Mouse (Mus musculus) liver, embryonic 15.5 days (tissue): ENCODE results near the gene Ppat. TPM values are rescaled to one million over a fixed set of nuclear protein-coding genes. Genes with fewer than 3 reads are reported as not detected.

ENCODE experiments used
- ATAC-seq: fragments of 200-750 bp; cut with Nextera tagmentation; 2 replicates; pipeline ENCODE4 v1.8.0; 2017; ENCODE audit warnings: moderate number of reproducible peaks, mild to moderate bottlenecking, moderate library complexity; ENCODE audit not compliant: insufficient read depth
- H3K27ac ChIP-seq: fragments of 300-500 bp; sonication (generic); replicated peaks from 2 replicates; pipeline ENCODE4 v1.5.1; 2015; ENCODE audit warnings: mild to moderate bottlenecking, inconsistent platforms
- H3K27me3 ChIP-seq: fragments of 300-500 bp; sonication (generic); 2 replicates; pipeline ENCODE4 v1.6.1; 2015; ENCODE audit warnings: mild to moderate bottlenecking, inconsistent platforms
- H3K36me3 ChIP-seq: fragments of 300-500 bp; sonication (generic); replicated peaks from 2 replicates; pipeline ENCODE4 v1.6.1; 2015; ENCODE audit warnings: moderate library complexity, mild to moderate bottlenecking, inconsistent platforms
- H3K4me1 ChIP-seq: fragments of 300-500 bp; sonication (generic); replicated peaks from 2 replicates; pipeline ENCODE4 v1.6.1; 2015; ENCODE audit warnings: inconsistent platforms
- H3K4me2 ChIP-seq: fragments of 300-500 bp; sonication (generic); 2 replicates; pipeline ENCODE4 v1.6.1; 2015; ENCODE audit warnings: moderate library complexity, mild to moderate bottlenecking, inconsistent platforms
- H3K4me3 ChIP-seq: fragments of 300-500 bp; sonication (generic); replicated peaks from 2 replicates; pipeline ENCODE4 v1.5.1; 2015; ENCODE audit warnings: mild to moderate bottlenecking, inconsistent platforms
- H3K9ac ChIP-seq: fragments of 300-500 bp; sonication (generic); 2 replicates; pipeline ENCODE4 v1.6.1; 2015; ENCODE audit warnings: moderate library complexity, mild to moderate bottlenecking, inconsistent platforms
- H3K9me3 ChIP-seq: fragments of 300-500 bp; sonication (generic); replicated peaks from 2 replicates; pipeline ENCODE4 v1.6.1; 2016; ENCODE audit warnings: inconsistent platforms
- WGBS: fragments of 180-500 bp; shearing (Covaris S2); methylation state at CpG from one replicate; pipeline ENCODE4 v1.1.7; 2015; ENCODE audit warnings: mixed read lengths; ENCODE audit not compliant: insufficient replicate concordance; 5-methylcytosine and 5-hydroxymethylcytosine counted together
- polyA plus RNA-seq: library from polyadenylated mRNA; unstranded; fragments of >200 nt; fragmentation: Nextera tagmentation; extraction: Ambion mirVana; gene quantifications from 2 replicates; pipeline ENCODE4 v1.2.1, GENCODE M21; 2015

Ppat gene
- polyA plus RNA-seq, 1 experiment from 2014 or later: 23.1 TPM

DNA sequence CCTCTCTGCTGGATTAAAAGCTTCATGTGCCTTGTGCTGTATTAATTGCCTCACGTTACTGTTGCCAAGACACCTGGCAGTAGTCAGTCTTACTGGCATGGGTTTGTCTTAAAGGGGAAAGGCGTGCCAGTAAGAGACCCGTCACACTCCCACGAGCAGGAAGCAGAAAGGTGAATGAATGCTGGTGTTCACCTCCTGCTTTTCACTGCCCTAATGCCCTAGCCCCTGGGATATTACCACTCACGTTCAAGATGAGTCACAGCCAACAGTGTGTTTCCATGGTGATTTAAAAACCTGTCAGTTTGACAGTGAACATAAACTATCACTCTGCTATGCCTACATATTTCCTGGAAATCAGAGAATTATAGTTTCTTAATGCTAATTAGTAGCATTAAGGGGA, 17.9 kb upstream of the Ppat start:
- Histone ChIP-seq H3K4me1 (peaks cover 10% of the 10 kb centered on the region), H3K4me3 (no peak overlapping the region), H3K27me3 (no peaks in the 10 kb centered on the region), H3K27ac (no peak overlapping the region), H3K36me3 (peaks cover 64% of the 10 kb centered on the region), H3K4me2 (no peak overlapping the region), H3K9me3 (no peaks in the 10 kb centered on the region), H3K9ac (no peak overlapping the region)
- 74% methylated on average over 5 of the region's 5 CpGs for WGBS
- ATAC-seq: no peak

- WGBS: 83% methylated on average over 3 of the region's 3 CpGs
- H3K4me1 ChIP-seq: no peaks in the 10 kb centered on the region
- H3K36me3 ChIP-seq: peaks cover 93% of the 10 kb centered on the region
- H3K27me3 ChIP-seq: no peaks in the 10 kb centered on the region
- no peak overlapping the region for H3K27ac ChIP-seq
- H3K4me3 ChIP-seq: no peak overlapping the region
- H3K4me2 ChIP-seq: no peak overlapping the region
- ATAC-seq: no peak
- H3K9me3 ChIP-seq: no peaks in the 10 kb centered on the region
- H3K9ac ChIP-seq: no peak overlapping the region
Observed at GRCm38 (mm10) chr5:76964651-76965050, 13.3 kb upstream of the Ppat start.

DNA sequence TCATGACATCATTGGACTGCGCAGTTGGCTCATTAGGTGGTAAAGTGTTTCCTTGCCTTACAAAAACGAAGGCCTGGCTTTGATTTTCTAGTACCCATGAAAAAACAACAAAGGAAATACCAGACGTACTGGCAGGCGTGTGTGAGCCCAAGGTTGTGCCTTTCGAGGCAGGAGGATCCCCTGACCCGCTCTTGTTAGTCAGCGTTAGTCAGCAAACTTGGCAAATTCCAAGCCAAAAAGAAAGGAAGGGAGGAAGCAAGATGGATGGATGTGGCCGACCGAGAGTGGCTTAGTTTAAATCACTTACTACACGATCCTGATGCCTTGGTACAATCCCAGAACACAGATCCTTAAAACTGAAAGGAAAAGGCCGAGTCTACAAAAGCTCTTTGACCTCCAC, 11.2 kb upstream of the Ppat start:
- WGBS: 79% methylated on average over 11 of the region's 11 CpGs
- Histone ChIP-seq H3K4me1 (no peaks in the 10 kb centered on the region), H3K27ac (no peak overlapping the region), H3K36me3 (peaks cover 93% of the 10 kb centered on the region), H3K4me2 (no peak overlapping the region), H3K9me3 (no peaks in the 10 kb centered on the region), H3K9ac (no peak overlapping the region), H3K27me3 (no peaks in the 10 kb centered on the region), H3K4me3 (no peak overlapping the region)
- ATAC-seq: no peak

DNA sequence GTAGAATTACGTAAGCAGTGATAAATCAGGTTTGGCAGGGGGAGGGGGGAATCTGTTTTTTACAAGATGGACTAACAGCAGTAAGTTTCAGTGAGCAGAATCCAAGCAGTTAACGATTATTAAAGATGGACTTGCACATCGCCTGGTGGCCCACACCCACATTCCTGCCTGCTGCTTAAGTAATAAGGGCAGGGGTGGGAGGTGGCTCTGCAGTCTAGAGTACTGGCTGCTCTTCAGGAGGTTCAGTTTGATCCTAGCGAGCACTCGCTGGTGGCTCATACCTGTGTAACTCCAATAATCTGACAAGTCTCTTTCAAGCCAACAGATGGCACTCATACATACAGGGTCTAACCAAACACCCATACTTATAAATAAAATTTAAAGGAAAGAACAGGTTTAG, 8.2 kb upstream of the Ppat start:
- H3K27ac ChIP-seq: no peak overlapping the region
- WGBS: 82% methylated on average over 5 of the region's 5 CpGs
- H3K9ac ChIP-seq: no peak overlapping the region
- peaks cover 9% of the 10 kb centered on the region for H3K4me1 ChIP-seq
- no peak overlapping the region for H3K4me2 ChIP-seq
- ATAC-seq: no peak
- no peaks in the 10 kb centered on the region for H3K27me3 ChIP-seq
- H3K4me3 ChIP-seq: no peak overlapping the region
- H3K36me3 ChIP-seq: peaks cover 97% of the 10 kb centered on the region
- no peaks in the 10 kb centered on the region for H3K9me3 ChIP-seq

DNA sequence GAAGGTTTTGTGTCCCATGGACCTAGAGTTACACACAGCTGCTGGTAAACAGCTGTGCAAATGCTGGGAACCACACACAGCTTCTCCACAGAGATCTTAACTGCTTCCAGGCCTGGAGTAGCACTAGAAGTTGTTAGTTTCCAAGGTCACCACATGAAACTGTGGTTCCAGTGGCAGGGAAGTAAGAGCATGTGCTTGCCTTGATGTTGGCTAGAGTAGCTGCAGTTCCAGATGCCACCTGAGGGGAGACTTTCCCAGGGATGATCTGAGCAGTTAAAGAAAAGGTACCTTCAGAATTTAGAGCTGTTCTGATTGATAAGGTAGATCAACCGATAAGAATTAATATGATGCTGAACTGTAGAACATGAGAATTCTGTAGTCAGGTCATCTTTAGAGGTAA, 6.6 kb upstream of the Ppat start:
- Histone ChIP-seq H3K4me3 (no peak overlapping the region), H3K4me1 (peaks cover 23% of the 10 kb centered on the region), H3K9ac (no peak overlapping the region), H3K36me3 (peaks cover 90% of the 10 kb centered on the region), H3K27ac (no peak overlapping the region), H3K4me2 (no peak overlapping the region), H3K9me3 (no peaks in the 10 kb centered on the region), H3K27me3 (no peaks in the 10 kb centered on the region)
- WGBS: 79% methylated on average over 1 of the region's 1 CpGs
- no peak for ATAC-seq

DNA sequence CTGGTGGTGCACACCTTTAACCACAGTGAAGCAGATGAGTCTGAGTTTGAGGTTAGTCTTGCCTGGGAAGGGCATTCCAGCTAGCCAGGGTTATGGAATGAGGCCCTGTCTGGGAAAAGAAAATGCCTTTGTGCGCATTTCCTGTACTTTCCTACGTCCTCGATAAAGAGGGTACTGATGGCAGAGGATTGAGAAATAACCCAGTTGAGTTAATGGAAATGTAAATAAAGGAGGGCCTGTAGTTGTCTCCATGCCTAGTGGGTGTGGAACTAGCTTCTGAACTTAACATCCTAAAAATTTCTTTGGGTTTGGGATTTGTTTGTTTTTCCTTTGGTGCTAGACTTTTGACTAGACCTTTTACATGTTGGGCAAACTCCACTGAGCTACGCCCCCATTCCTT, 4.1 kb upstream of the Ppat start:
- 75% methylated on average over 4 of the region's 4 CpGs for WGBS
- Histone ChIP-seq H3K36me3 (peaks cover 67% of the 10 kb centered on the region), H3K27ac (peak overlapping the region; percentile 33; the same call in 1 of the 2 replicates), H3K27me3 (no peaks in the 10 kb centered on the region), H3K9me3 (no peaks in the 10 kb centered on the region), H3K4me3 (no peak overlapping the region), H3K9ac (no peak overlapping the region), H3K4me2 (no peak overlapping the region), H3K4me1 (peaks cover 36% of the 10 kb centered on the region)
- ATAC-seq: no peak

DNA sequence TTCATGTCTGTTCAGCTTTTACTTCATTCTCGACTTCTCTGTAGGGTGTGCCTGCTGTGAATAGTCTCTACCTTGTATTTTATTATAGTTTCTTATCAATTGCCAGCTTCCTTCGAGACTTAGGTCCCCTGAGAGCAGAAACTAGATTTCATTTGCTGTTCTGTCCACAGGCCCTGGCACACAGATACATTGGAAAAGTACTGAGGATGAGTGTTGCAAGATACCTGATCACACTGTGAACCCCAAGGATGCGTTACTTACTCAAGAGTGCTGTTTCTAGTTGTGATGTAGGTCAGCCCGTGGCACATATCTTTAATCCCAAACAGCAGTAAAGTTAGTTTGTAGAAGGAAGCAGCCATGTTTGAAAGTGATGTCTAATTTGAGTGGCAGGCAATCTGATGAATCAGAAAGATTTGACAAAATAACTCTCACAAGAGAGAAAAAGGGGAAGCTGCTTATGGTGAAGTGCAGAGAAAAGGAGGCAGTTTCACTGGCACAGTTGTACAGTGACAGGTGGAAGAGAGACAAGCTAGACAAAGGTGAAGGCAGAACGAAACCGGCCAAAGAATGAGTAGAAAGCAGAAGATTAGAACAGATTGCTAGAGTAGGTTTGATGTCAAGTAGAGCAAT, 3.0 kb upstream of the Ppat start:
- 57% methylated on average over 6 of the region's 6 CpGs for WGBS

DNA sequence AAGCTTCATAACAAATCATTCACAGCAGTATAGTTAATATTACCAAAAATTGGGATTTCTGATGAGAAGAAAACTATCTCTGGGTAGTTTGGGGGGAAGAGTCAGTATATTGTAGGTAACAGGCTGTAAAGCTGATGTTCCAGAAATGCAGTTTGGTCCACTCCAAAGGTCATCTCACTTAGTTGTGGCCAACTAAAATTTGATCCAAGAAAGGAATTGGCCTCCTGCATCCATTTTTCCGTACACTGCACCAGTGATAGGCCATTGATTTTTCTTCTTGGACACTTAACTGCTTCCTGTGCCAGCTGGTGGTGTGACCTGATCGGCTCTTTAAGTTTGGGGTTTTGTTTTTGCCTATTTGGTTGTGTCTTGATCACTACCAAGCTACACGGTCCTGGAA, 2.4 kb upstream of the Ppat start:
- peaks cover 50% of the 10 kb centered on the region for H3K36me3 ChIP-seq
- peaks cover 48% of the 10 kb centered on the region for H3K4me1 ChIP-seq
- H3K9me3 ChIP-seq: no peaks in the 10 kb centered on the region
- no peak overlapping the region for H3K9ac ChIP-seq
- WGBS: 62% methylated on average over 3 of the region's 3 CpGs
- H3K4me2 ChIP-seq: peak overlapping the region; percentile 97
- peak overlapping the region; percentile 3; the same call in 1 of the 2 replicates for H3K4me3 ChIP-seq
- no peak overlapping the region for H3K27ac ChIP-seq
- H3K27me3 ChIP-seq: no peaks in the 10 kb centered on the region
- ATAC-seq: no peak

More for the DNA sequence above, 3.0 kb upstream of the Ppat start:
- Histone ChIP-seq H3K27ac (0 out of 2 replicates have a peak overlapping the region, but pooled peaks have one; percentile 33), H3K9me3 (no peaks in the 10 kb centered on the region), H3K27me3 (no peaks in the 10 kb centered on the region), H3K4me3 (peak overlapping the region; percentile 3; the same call in 1 of the 2 replicates), H3K9ac (no peak overlapping the region), H3K4me1 (peaks cover 45% of the 10 kb centered on the region), H3K36me3 (peaks cover 56% of the 10 kb centered on the region), H3K4me2 (peak overlapping the region; percentile 97; the same call in 1 of the 2 replicates)
- no peak for ATAC-seq

DNA sequence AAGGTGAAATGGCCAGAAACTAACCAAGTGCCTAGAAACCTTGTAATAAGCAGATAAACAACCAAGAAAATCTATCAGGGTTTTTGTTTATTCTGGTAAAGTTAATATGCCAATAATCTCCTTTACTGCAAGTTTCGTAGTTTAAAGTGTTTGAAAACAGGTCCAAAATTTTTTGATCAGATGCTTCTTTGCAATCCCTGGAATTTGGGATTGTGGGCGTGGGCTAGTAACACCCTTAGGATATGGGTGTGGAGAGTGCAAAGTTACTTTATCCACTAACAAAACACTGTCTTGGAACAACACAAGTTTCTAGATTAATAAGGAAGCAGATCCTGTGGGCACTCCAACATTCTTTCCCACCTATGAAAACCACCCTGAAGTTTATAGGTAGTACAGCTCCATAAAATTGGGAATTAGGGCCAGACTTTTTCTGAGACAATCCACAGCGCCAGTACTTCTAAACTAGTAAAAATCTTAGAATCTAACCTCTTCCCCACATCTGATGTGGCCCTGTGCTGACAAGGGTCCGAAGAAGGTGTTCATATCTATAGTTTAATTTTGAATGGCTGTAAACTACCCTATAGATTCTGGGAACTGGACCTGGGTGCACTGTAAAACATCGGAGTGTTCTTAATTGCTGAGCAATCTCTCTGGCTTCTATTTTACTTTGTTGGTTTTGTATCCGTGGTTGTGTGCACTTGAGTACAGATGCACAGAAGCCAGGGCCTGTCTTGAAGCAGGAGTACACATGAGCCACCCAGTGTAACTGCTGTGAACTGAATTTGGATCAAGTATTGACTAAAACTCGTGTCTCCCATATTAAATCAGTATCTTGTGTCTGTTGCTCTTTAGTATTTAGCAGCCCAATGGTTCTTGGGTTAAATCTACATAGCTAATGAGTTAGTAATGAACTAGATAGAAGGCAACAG, 998 bp upstream of the Ppat start:
- peak overlapping the region; percentile 97 for H3K4me2 ChIP-seq
- H3K27me3 ChIP-seq: no peaks in the 10 kb centered on the region
- peak overlapping the region; percentile 71 for H3K9ac ChIP-seq
- H3K4me3 ChIP-seq: peak overlapping the region; percentile 75
- H3K4me1 ChIP-seq: peaks cover 62% of the 10 kb centered on the region
- peak overlapping the region; percentile 86 for H3K27ac ChIP-seq
- no peak for ATAC-seq
- no peaks in the 10 kb centered on the region for H3K9me3 ChIP-seq
- 4% methylated on average over 7 of the region's 7 CpGs for WGBS
- peaks cover 46% of the 10 kb centered on the region for H3K36me3 ChIP-seq

DNA sequence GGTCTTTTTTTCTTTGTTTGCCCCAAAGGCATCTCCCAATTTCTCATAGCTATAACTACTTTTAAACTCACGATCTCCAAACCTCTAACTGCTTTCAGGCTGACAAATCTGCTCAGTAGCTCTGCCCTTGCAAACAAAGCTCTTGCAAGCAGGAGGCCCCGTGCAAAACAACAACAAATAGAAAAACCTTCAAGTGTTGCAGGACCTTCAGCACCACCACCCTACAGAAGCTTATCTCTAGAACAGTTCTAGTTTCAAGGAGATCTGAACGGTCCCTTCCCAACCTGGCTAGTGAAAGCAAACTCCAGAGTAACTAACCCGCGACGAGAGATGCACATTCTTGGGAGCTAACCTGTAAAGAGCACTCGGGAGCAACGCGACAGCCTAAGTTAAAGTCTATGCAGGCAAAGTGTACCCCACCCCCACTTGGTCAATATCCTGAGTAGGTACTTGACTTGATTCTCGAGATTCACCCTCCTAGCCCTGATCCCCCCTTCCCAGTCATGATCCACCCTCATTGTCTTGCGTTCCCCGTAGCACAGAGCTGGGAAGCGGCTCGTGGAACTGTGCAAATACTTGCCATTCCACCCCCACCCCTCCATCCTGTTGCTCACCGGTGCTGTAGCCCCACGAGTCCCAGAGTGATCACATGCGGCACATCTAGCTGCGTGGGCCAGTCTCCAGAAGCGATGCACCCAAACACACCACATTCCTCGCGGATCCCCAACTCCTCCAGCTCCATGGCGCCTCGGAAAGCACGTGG, 854 bp downstream of the Ppat start:
- peak overlapping the region; percentile 68 for H3K9ac ChIP-seq
- no peaks in the 10 kb centered on the region for H3K27me3 ChIP-seq
- peak overlapping the region; percentile 86 for H3K27ac ChIP-seq
- H3K4me2 ChIP-seq: peak overlapping the region; percentile 97
- peaks cover 74% of the 10 kb centered on the region for H3K4me1 ChIP-seq
- WGBS: under 1% methylated on average over 24 of the region's 24 CpGs
- peak overlapping the region; percentile 75 for H3K4me3 ChIP-seq
- peaks cover 35% of the 10 kb centered on the region for H3K36me3 ChIP-seq
- H3K9me3 ChIP-seq: no peaks in the 10 kb centered on the region
- ATAC-seq: peak; percentile 0; the same call in 1 of the 2 replicates

GRCm38 (mm10) chr5:76947758-76948157, 3.6 kb downstream of the Ppat start:
- Histone ChIP-seq H3K4me1 (peaks cover 49% of the 10 kb centered on the region), H3K4me3 (no peak overlapping the region), H3K4me2 (peak overlapping the region; percentile 3; the same call in 1 of the 2 replicates), H3K9ac (no peak overlapping the region), H3K27ac (no peak overlapping the region), H3K27me3 (no peaks in the 10 kb centered on the region), H3K36me3 (peaks cover 20% of the 10 kb centered on the region), H3K9me3 (no peaks in the 10 kb centered on the region)
- ATAC-seq: no peak
- 84% methylated on average over 4 of the region's 4 CpGs for whole genome bisulfite sequencing
